In the genomic region with DNA sequence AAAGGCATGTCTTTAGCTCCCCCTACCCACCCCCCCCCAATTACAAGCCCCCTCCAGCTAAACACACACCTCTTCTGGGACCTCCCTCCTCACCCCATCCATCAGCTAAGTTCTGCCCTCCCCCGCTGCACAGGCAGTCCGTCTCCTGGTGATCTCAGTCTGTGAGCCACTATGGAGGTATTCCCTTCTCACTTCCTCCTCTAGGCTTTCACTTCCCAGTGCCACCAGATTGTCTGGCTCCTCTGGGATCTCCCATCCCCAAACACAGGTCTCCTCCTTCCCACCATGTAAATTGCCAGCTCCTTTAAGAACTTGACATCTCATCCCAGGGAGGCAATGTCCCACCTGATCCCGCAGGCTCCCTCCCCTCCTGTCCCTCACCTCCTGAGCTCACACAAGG, we compare ENCODE assay signal across 20 mouse cellular contexts. TPM values are rescaled to one million over a fixed set of nuclear protein-coding genes. Genes with fewer than 3 reads are reported as not detected.
DNase-seq lines count a peak whose midpoint lies in the region; ATAC-seq and TF ChIP-seq lines count a peak whose summit lies in the region.
"Had no signal": no experiment of that assay in that cellular context is flagged by ENCODE, and none has a peak within 500 bp of the region (broad histone marks: within the 10 kb centered on the region; RNA-seq: fewer than 3 reads in every experiment).

No protein-coding gene starts in this region.

- peak overlapping the region; percentile 88 for H3K4me3 ChIP-seq in testis, adult 2 months (ENCODE audit: control insufficient read depth, low read depth, low read length)
- no peak overlapping the region for H3K4me3 ChIP-seq in intestine, postnatal 0 days (ENCODE audit: low read depth, low read length)
- H3K4me3 ChIP-seq: embryonic facial prominence, embryonic 13.5 days; forebrain, embryonic 13.5 days; heart, embryonic 13.5 days; hindbrain, embryonic 15.5 days had no signal

- H3K9me3 ChIP-seq in intestine, postnatal 0 days (ENCODE audit: control insufficient read depth): no peaks in the 10 kb centered on the region
- H3K9me3 ChIP-seq: embryonic facial prominence, embryonic 13.5 days; forebrain, embryonic 13.5 days; heart, embryonic 13.5 days; hindbrain, embryonic 15.5 days had no signal

- no peak for TF ChIP-seq CTCF in testis, adult 2 months (IDR thresholded peaks at IDR 0.05; ENCODE audit: control insufficient read depth, insufficient read depth, insufficient replicate concordance, low read depth, low read length)
- no peak for TF ChIP-seq CTCF in intestine, postnatal 0 days (IDR thresholded peaks at IDR 0.05; ENCODE audit: low read depth)

- peak overlapping the region; percentile 74 for H3K27ac ChIP-seq in testis, adult 2 months (ENCODE audit: control insufficient read depth, insufficient read depth, low read depth, low read length)
- no peak overlapping the region for H3K27ac ChIP-seq in intestine, postnatal 0 days (ENCODE audit: low read depth, low read length)
- H3K27ac ChIP-seq: embryonic facial prominence, embryonic 13.5 days; forebrain, embryonic 13.5 days; heart, embryonic 13.5 days; hindbrain, embryonic 15.5 days had no signal

- no peaks in the 10 kb centered on the region for H3K36me3 ChIP-seq in testis, adult 2 months (ENCODE audit: control insufficient read depth, insufficient read depth, low read length)
- H3K36me3 ChIP-seq in intestine, postnatal 0 days (ENCODE audit: control insufficient read depth, insufficient read depth): no peaks in the 10 kb centered on the region
- H3K36me3 ChIP-seq: embryonic facial prominence, embryonic 13.5 days; heart, embryonic 13.5 days; hindbrain, embryonic 15.5 days had no signal

- TF ChIP-seq POLR2A in testis, adult 2 months (IDR thresholded peaks at IDR 0.05; ENCODE audit: control insufficient read depth, low read depth, low read length): no peak

- H3K4me2 ChIP-seq in intestine, postnatal 0 days (replicated peaks; ENCODE audit: low read depth): no peak overlapping the region
- H3K4me2 ChIP-seq: embryonic facial prominence, embryonic 13.5 days; forebrain, embryonic 13.5 days; heart, embryonic 13.5 days; hindbrain, embryonic 15.5 days had no signal

- 77% methylated on average over 3 of the region's 3 CpGs for WGBS in intestine, postnatal 0 days

- ATAC-seq in megakaryocyte, adult 5-6 weeks (ENCODE audit: poor library complexity, severe bottlenecking): peak; percentile 66
- no peak for ATAC-seq in intestine, postnatal 0 days
- ATAC-seq: activated CD4-positive, CD25-positive, alpha-beta regulatory T cell, adult 4 months; forebrain, embryonic 13.5 days; Patski had no signal

- no peaks in the 10 kb centered on the region for H3K27me3 ChIP-seq in testis, adult 2 months (ENCODE audit: control insufficient read depth, insufficient read depth, low read length)
- H3K27me3 ChIP-seq in intestine, postnatal 0 days (replicated peaks; ENCODE audit: control insufficient read depth, insufficient read depth, low read length): no peaks in the 10 kb centered on the region
- H3K27me3 ChIP-seq: CH12.LX; embryonic facial prominence, embryonic 13.5 days; forebrain, embryonic 13.5 days; heart, embryonic 13.5 days; hindbrain, embryonic 15.5 days; Patski had no signal

- no peaks in the 10 kb centered on the region for H3K4me1 ChIP-seq in testis, adult 2 months (ENCODE audit: control insufficient read depth, insufficient read depth, low read length)
- H3K4me1 ChIP-seq in intestine, postnatal 0 days (replicated peaks; ENCODE audit: control insufficient read depth, insufficient read depth, low read length): no peaks in the 10 kb centered on the region
- H3K4me1 ChIP-seq: forebrain, embryonic 13.5 days; heart, embryonic 13.5 days; hindbrain, embryonic 15.5 days had no signal

- H3K9ac ChIP-seq in intestine, postnatal 0 days (ENCODE audit: low read depth, low read length): no peak overlapping the region
- H3K9ac ChIP-seq: embryonic facial prominence, embryonic 13.5 days; forebrain, embryonic 13.5 days; heart, embryonic 13.5 days; hindbrain, embryonic 15.5 days had no signal

- DNase-seq in layer of hippocampus, adult 11-12 months (ENCODE audit: low spot score): peak; percentile 32
- no peak for DNase-seq in layer of hippocampus, postnatal 10 days (ENCODE audit: low spot score in 2 of 2)
- DNase-seq in testis, postnatal 14 days (ENCODE audit: low spot score): no peak
- no peak for DNase-seq in right cerebral cortex, postnatal 4 days
- DNase-seq: adrenal gland, adult 2 months; adrenal gland, postnatal 25 days; cerebellum, adult 11 months; cerebellum, adult 8-10 months; cerebellum, postnatal 14 days; gastrocnemius, postnatal 36 days had no signal

RNA-seq across cellular contexts. Expression of a gene that starts 9.6 kb away (rescaled TPM):
- 10 to 100 TPM; 25.5 to 27.1 TPM for total RNA-seq in layer of hippocampus, postnatal 10 days (2021)
- polyA plus RNA-seq in testis, adult 2 months (2012; rRNA removed): 30.8 and 35.5 TPM in 2 replicates
- 29.8 and 33.5 TPM in 2 replicates for total RNA-seq in megakaryocyte, adult 5-6 weeks (2015)
- total RNA-seq in megakaryocyte, adult 5-6 weeks (2017): 60.1 and 86.5 TPM in 2 replicates
- 52.4 and 58.4 TPM in 2 replicates for polyA plus RNA-seq in intestine, postnatal 0 days (2015; fragmentation: Nextera tagmentation; extraction: Ambion mirVana)

RNA-seq across cellular contexts. Expression of a gene that starts 53.1 kb away (rescaled TPM):
- 10 to 100 TPM in 1 of 2 experiments, 1 to 10 TPM in 1; 8.8 to 10.1 TPM for total RNA-seq in layer of hippocampus, postnatal 10 days (2021)
- polyA plus RNA-seq in testis, adult 2 months (2012; rRNA removed): 1.7 and 2.6 TPM in 2 replicates
- 48.7 and 57.0 TPM in 2 replicates for total RNA-seq in megakaryocyte, adult 5-6 weeks (2015)
- 21.7 and 22.4 TPM in 2 replicates for total RNA-seq in megakaryocyte, adult 5-6 weeks (2017)
- polyA plus RNA-seq in intestine, postnatal 0 days (2015; fragmentation: Nextera tagmentation; extraction: Ambion mirVana): 25.1 and 28.0 TPM in 2 replicates
- total RNA-seq: CH12.LX had no signal
